Mouse (Mus musculus): ENCODE results near the gene Ern2. TPM values are rescaled to one million over a fixed set of nuclear protein-coding genes. Genes with fewer than 3 reads are reported as not detected.
A peak's percentile ranks its signal among the peaks of the same experiment; 100 is the strongest.

Gene Ern2
- polyA plus RNA-seq, 1 experiment from 2014 or later = 0.56 TPM

GRCm38 (mm10) chr7:122158488-122158887, 27.5 kb downstream of the Ern2 start:
- H3K4me3 ChIP-seq = peak overlapping the region; percentile 62
- peak overlapping the region; percentile 76 for H3K9ac ChIP-seq
- peak overlapping the region; percentile 91 for H3K4me2 ChIP-seq (replicated peaks)
- WGBS = 4% methylated on average over 13 of the region's 13 CpGs
- peak overlapping the region; percentile 81 for H3K27ac ChIP-seq
- H3K9me3 ChIP-seq (replicated peaks) = no peaks in the 10 kb centered on the region
- peaks cover 14% of the 10 kb centered on the region for H3K36me3 ChIP-seq
- H3K27me3 ChIP-seq = no peaks in the 10 kb centered on the region
- peaks cover 40% of the 10 kb centered on the region for H3K4me1 ChIP-seq
- 0 out of 2 replicates have a peak, but pooled peaks have one; percentile 6 for ATAC-seq (ENCODE audit: low FRiP score)

GRCm38 (mm10) chr7:122152473-122152872, 33.5 kb downstream of the Ern2 start:
- WGBS = 91% methylated on average over 4 of the region's 4 CpGs

GRCm38 (mm10) chr7:122140991-122141390, 45.0 kb downstream of the Ern2 start:
- Histone ChIP-seq H3K27me3 (no peaks in the 10 kb centered on the region), H3K27ac (no peak overlapping the region), H3K4me1 (no peaks in the 10 kb centered on the region), H3K9ac (no peak overlapping the region), H3K9me3 (replicated peaks) (no peaks in the 10 kb centered on the region), H3K4me2 (replicated peaks) (no peak overlapping the region), H3K36me3 (peaks cover 92% of the 10 kb centered on the region), H3K4me3 (no peak overlapping the region)
- no peak for ATAC-seq (ENCODE audit: low FRiP score)

More at GRCm38 (mm10) chr7:122152473-122152872, 33.5 kb downstream of the Ern2 start:
- Histone ChIP-seq H3K27ac (no peak overlapping the region), H3K4me3 (no peak overlapping the region), H3K4me2 (replicated peaks) (no peak overlapping the region), H3K9ac (no peak overlapping the region), H3K4me1 (peaks cover 3% of the 10 kb centered on the region; the same call in 1 of the 2 replicates), H3K9me3 (replicated peaks) (no peaks in the 10 kb centered on the region), H3K27me3 (no peaks in the 10 kb centered on the region), H3K36me3 (peaks cover 27% of the 10 kb centered on the region)
- ATAC-seq (ENCODE audit: low FRiP score) = no peak

GRCm38 (mm10) chr7:122138190-122138589, 47.8 kb downstream of the Ern2 start:
- Histone ChIP-seq H3K36me3 (peaks cover 76% of the 10 kb centered on the region), H3K27me3 (no peaks in the 10 kb centered on the region), H3K4me2 (replicated peaks) (no peak overlapping the region), H3K9me3 (replicated peaks) (no peaks in the 10 kb centered on the region), H3K4me1 (peaks cover 6% of the 10 kb centered on the region), H3K4me3 (no peak overlapping the region), H3K9ac (no peak overlapping the region), H3K27ac (no peak overlapping the region)
- no peak for ATAC-seq (ENCODE audit: low FRiP score)
- WGBS = 95% methylated on average over 5 of the region's 5 CpGs

GRCm38 (mm10) chr7:122137071-122137470, 48.9 kb downstream of the Ern2 start:
- H3K9me3 ChIP-seq (replicated peaks) = no peaks in the 10 kb centered on the region
- H3K4me2 ChIP-seq (replicated peaks) = no peak overlapping the region
- no peak for ATAC-seq (ENCODE audit: low FRiP score)
- H3K36me3 ChIP-seq = peaks cover 66% of the 10 kb centered on the region
- H3K27me3 ChIP-seq = no peaks in the 10 kb centered on the region
- H3K4me1 ChIP-seq = peaks cover 9% of the 10 kb centered on the region
- no peak overlapping the region for H3K27ac ChIP-seq
- no peak overlapping the region for H3K9ac ChIP-seq
- no peak overlapping the region for H3K4me3 ChIP-seq

- no peak for ATAC-seq (ENCODE audit: low FRiP score)
- peaks cover 9% of the 10 kb centered on the region for H3K4me1 ChIP-seq
- no peak overlapping the region for H3K4me3 ChIP-seq
- WGBS = 73% methylated on average over 10 of the region's 10 CpGs
- no peak overlapping the region for H3K4me2 ChIP-seq (replicated peaks)
- no peak overlapping the region for H3K9ac ChIP-seq
- H3K27ac ChIP-seq = no peak overlapping the region
- H3K36me3 ChIP-seq = peaks cover 49% of the 10 kb centered on the region
- H3K9me3 ChIP-seq (replicated peaks) = no peaks in the 10 kb centered on the region
- H3K27me3 ChIP-seq = no peaks in the 10 kb centered on the region
Measured at GRCm38 (mm10) chr7:122135070-122135469, 50.9 kb downstream of the Ern2 start.

- H3K36me3 ChIP-seq = peaks cover 38% of the 10 kb centered on the region
- WGBS = 18% methylated on average over 8 of the region's 8 CpGs
- H3K4me3 ChIP-seq = peak overlapping the region; percentile 81
- peak overlapping the region; percentile 82 for H3K9ac ChIP-seq
- ATAC-seq (ENCODE audit: low FRiP score) = no peak; the same call in 1 of the 2 replicates
- peaks cover 9% of the 10 kb centered on the region for H3K4me1 ChIP-seq
- 0 out of 2 replicates have a peak overlapping the region, but pooled peaks have one; percentile 42 for H3K27ac ChIP-seq
- H3K9me3 ChIP-seq (replicated peaks) = no peaks in the 10 kb centered on the region
- no peaks in the 10 kb centered on the region for H3K27me3 ChIP-seq
- H3K4me2 ChIP-seq (replicated peaks) = peak overlapping the region; percentile 56
Measured at GRCm38 (mm10) chr7:122133338-122133625, 52.7 kb downstream of the Ern2 start.

GRCm38 (mm10) chr7:122132497-122133337, 53.3 kb downstream of the Ern2 start, which contains the start of the genes Palb2 and Dctn5:
Palb2 (minus strand) TSS chr7:122132985.
Dctn5 (plus strand) TSS chr7:122133041.
- Histone ChIP-seq H3K9ac (peak within 1 kb of the TSS; percentile 82), H3K4me3 (peak within 1 kb of the TSS; percentile 81), H3K9me3 (replicated peaks) (no peaks in the 10 kb centered on the region), H3K4me1 (peaks cover 9% of the 10 kb centered on the region), H3K36me3 (peaks cover 36% of the 10 kb centered on the region), H3K27ac (peak within 1 kb of the TSS; percentile 42; the same call in 1 of the 2 replicates), H3K4me2 (replicated peaks) (peak within 1 kb of the TSS; percentile 75), H3K27me3 (no peaks in the 10 kb centered on the region)
- WGBS = under 1% methylated on average over 54 of the region's 54 CpGs
- ATAC-seq (ENCODE audit: low FRiP score) = peak; percentile 96

- no peak for ATAC-seq (ENCODE audit: low FRiP score)
- Histone ChIP-seq H3K9me3 (replicated peaks) (no peaks in the 10 kb centered on the region), H3K27me3 (no peaks in the 10 kb centered on the region), H3K36me3 (peaks cover 36% of the 10 kb centered on the region), H3K4me2 (replicated peaks) (peak overlapping the region; percentile 75), H3K9ac (no peak overlapping the region), H3K4me1 (peaks cover 9% of the 10 kb centered on the region), H3K4me3 (peak overlapping the region; percentile 81), H3K27ac (no peak overlapping the region)
Measured at GRCm38 (mm10) chr7:122131834-122132233, 54.2 kb downstream of the Ern2 start.

- 95% methylated on average over 11 of the region's 11 CpGs for WGBS
Measured at GRCm38 (mm10) chr7:122126946-122127345, 59.1 kb downstream of the Ern2 start.

GRCm38 (mm10) chr7:122125636-122126035, 60.4 kb downstream of the Ern2 start:
- H3K9me3 ChIP-seq (replicated peaks) = no peaks in the 10 kb centered on the region
- no peaks in the 10 kb centered on the region for H3K27me3 ChIP-seq
- H3K4me1 ChIP-seq = no peaks in the 10 kb centered on the region
- 81% methylated on average over 8 of the region's 8 CpGs for WGBS
- peaks cover 52% of the 10 kb centered on the region for H3K36me3 ChIP-seq
- no peak overlapping the region for H3K4me2 ChIP-seq (replicated peaks)
- H3K9ac ChIP-seq = no peak overlapping the region
- no peak for ATAC-seq (ENCODE audit: low FRiP score)
- H3K4me3 ChIP-seq = no peak overlapping the region
- no peak overlapping the region for H3K27ac ChIP-seq

More at GRCm38 (mm10) chr7:122126946-122127345, 59.1 kb downstream of the Ern2 start:
- peaks cover 45% of the 10 kb centered on the region for H3K36me3 ChIP-seq
- H3K4me2 ChIP-seq (replicated peaks) = no peak overlapping the region
- H3K9ac ChIP-seq = no peak overlapping the region
- no peaks in the 10 kb centered on the region for H3K9me3 ChIP-seq (replicated peaks)
- H3K27ac ChIP-seq = no peak overlapping the region
- H3K27me3 ChIP-seq = no peaks in the 10 kb centered on the region
- no peaks in the 10 kb centered on the region for H3K4me1 ChIP-seq
- H3K4me3 ChIP-seq = no peak overlapping the region
- no peak for ATAC-seq (ENCODE audit: low FRiP score)

- no peaks in the 10 kb centered on the region for H3K9me3 ChIP-seq (replicated peaks)
- H3K36me3 ChIP-seq = peaks cover 58% of the 10 kb centered on the region
- no peaks in the 10 kb centered on the region for H3K27me3 ChIP-seq
- ATAC-seq (ENCODE audit: low FRiP score) = no peak
- no peaks in the 10 kb centered on the region for H3K4me1 ChIP-seq
- no peak overlapping the region for H3K4me3 ChIP-seq
- H3K4me2 ChIP-seq (replicated peaks) = no peak overlapping the region
- H3K27ac ChIP-seq = no peak overlapping the region
- H3K9ac ChIP-seq = no peak overlapping the region
- 89% methylated on average over 4 of the region's 4 CpGs for WGBS
Measured at GRCm38 (mm10) chr7:122123518-122123917, 62.5 kb downstream of the Ern2 start.

Data from hindbrain, embryonic 12.5 days (tissue).